Mouse (Mus musculus) limb, embryonic 15.5 days (tissue): ENCODE measurements around the gene Gps2. TPM values are rescaled to one million over a fixed set of nuclear protein-coding genes. Genes with fewer than 3 reads are reported as not detected.
"Not testable (repeated sequence)": the region's sequence is repeated elsewhere in the genome, so short reads cannot be mapped to it uniquely, and the experiment has no call there.

ENCODE experiments used
- ATAC-seq: fragments of 200-750 bp; cut with Nextera tagmentation; 2 replicates; pipeline ENCODE4 v1.8.0; 2017; ENCODE audit warnings: low read depth, moderate TSS enrichment; ENCODE audit not compliant: insufficient number of reproducible peaks, low FRiP score, low TSS enrichment
- H3K27ac ChIP-seq: fragments of 300-500 bp; sonication (generic); 2 replicates; pipeline ENCODE4 v1.5.1; 2015; ENCODE audit warnings: moderate library complexity, mild to moderate bottlenecking, inconsistent platforms
- H3K27me3 ChIP-seq: fragments of 300-500 bp; sonication (generic); 2 replicates; pipeline ENCODE4 v1.6.1; 2015; ENCODE audit warnings: inconsistent platforms
- H3K36me3 ChIP-seq: fragments of 300-500 bp; sonication (generic); 2 replicates; pipeline ENCODE4 v1.6.1; 2015; ENCODE audit warnings: inconsistent platforms
- H3K4me1 ChIP-seq: fragments of 300-500 bp; sonication (generic); 2 replicates; pipeline ENCODE4 v1.6.1; 2015; ENCODE audit warnings: inconsistent platforms
- H3K4me2 ChIP-seq: fragments of 300-500 bp; sonication (generic); 2 replicates; pipeline ENCODE4 v1.6.1; 2015; ENCODE audit warnings: mild to moderate bottlenecking, inconsistent platforms
- H3K4me3 ChIP-seq: fragments of 300-500 bp; sonication (generic); 2 replicates; pipeline ENCODE4 v1.5.1; 2015; ENCODE audit warnings: mild to moderate bottlenecking, inconsistent platforms
- H3K9ac ChIP-seq: fragments of 300-500 bp; sonication (generic); 2 replicates; pipeline ENCODE4 v1.6.1; 2015; ENCODE audit warnings: inconsistent platforms
- H3K9me3 ChIP-seq: fragments of 300-500 bp; sonication (generic); 2 replicates; pipeline ENCODE4 v1.6.1; 2016; ENCODE audit warnings: inconsistent platforms
- WGBS: fragments of 180-500 bp; shearing (Covaris S2); methylation state at CpG from one replicate; pipeline ENCODE4 v1.1.7; 2015; 5-methylcytosine and 5-hydroxymethylcytosine counted together
- polyA plus RNA-seq: library from polyadenylated mRNA; unstranded; fragments of >200 nt; fragmentation: Nextera tagmentation; extraction: Ambion mirVana; gene quantifications from 2 replicates; pipeline ENCODE4 v1.2.1, GENCODE M21; 2015

Gps2 gene
- polyA plus RNA-seq, 1 experiment from 2014 or later, result 71.5 TPM

GRCm38 (mm10) chr11:69910781-69911560 is 2.7 kb upstream of the Gps2 start:
- WGBS, result 91% methylated on average over 17 of the region's 17 CpGs
- Histone ChIP-seq H3K4me3 (no peak overlapping the region), H3K4me1 (peaks cover 26% of the 10 kb centered on the region), H3K36me3 (peaks cover 86% of the 10 kb centered on the region), H3K4me2 (no peak overlapping the region), H3K9me3 (no peaks in the 10 kb centered on the region), H3K9ac (no peak overlapping the region), H3K27me3 (no peaks in the 10 kb centered on the region), H3K27ac (no peak overlapping the region)
- ATAC-seq, result no peak

- 88% methylated on average over 6 of the region's 6 CpGs for WGBS
- H3K9ac ChIP-seq, result no peak overlapping the region
- H3K27ac ChIP-seq, result no peak overlapping the region
- peaks cover 86% of the 10 kb centered on the region for H3K36me3 ChIP-seq
- ATAC-seq, result no peak
- H3K4me2 ChIP-seq, result no peak overlapping the region
- no peaks in the 10 kb centered on the region for H3K9me3 ChIP-seq
- no peak overlapping the region for H3K4me3 ChIP-seq
- H3K4me1 ChIP-seq, result peaks cover 29% of the 10 kb centered on the region
- no peaks in the 10 kb centered on the region for H3K27me3 ChIP-seq
Observed at GRCm38 (mm10) chr11:69911701-69912100, 2.0 kb upstream of the Gps2 start.

GRCm38 (mm10) chr11:69912716-69913530 is 765 bp upstream of the Gps2 start:
- Histone ChIP-seq H3K36me3 (peaks cover 86% of the 10 kb centered on the region), H3K4me3 (peak overlapping the region; percentile 70), H3K27me3 (no peaks in the 10 kb centered on the region), H3K9me3 (no peaks in the 10 kb centered on the region), H3K4me2 (peak overlapping the region; percentile 82), H3K9ac (no peak overlapping the region), H3K4me1 (peaks cover 29% of the 10 kb centered on the region), H3K27ac (peak overlapping the region; percentile 88)
- 75% methylated on average over 15 of the region's 15 CpGs for WGBS
- ATAC-seq, result no peak

GRCm38 (mm10) chr11:69914372-69914764 is 680 bp downstream of the Gps2 start:
- peak overlapping the region; percentile 70 for H3K4me3 ChIP-seq
- H3K9me3 ChIP-seq, result no peaks in the 10 kb centered on the region
- WGBS, result under 1% methylated on average over 17 of the region's 17 CpGs
- peak overlapping the region; percentile 71 for H3K9ac ChIP-seq
- ATAC-seq, result peak; percentile 9; the same call in 1 of the 2 replicates
- H3K27ac ChIP-seq, result peak overlapping the region; percentile 88
- H3K36me3 ChIP-seq, result peaks cover 83% of the 10 kb centered on the region
- H3K27me3 ChIP-seq, result no peaks in the 10 kb centered on the region
- H3K4me2 ChIP-seq, result peak overlapping the region; percentile 82
- peaks cover 38% of the 10 kb centered on the region for H3K4me1 ChIP-seq

GRCm38 (mm10) chr11:69914917-69915430 is 1.3 kb downstream of the Gps2 start:
- Histone ChIP-seq H3K9me3 (no peaks in the 10 kb centered on the region), H3K36me3 (peaks cover 77% of the 10 kb centered on the region), H3K4me1 (peaks cover 42% of the 10 kb centered on the region), H3K27ac (no peak overlapping the region), H3K27me3 (no peaks in the 10 kb centered on the region), H3K4me3 (peak overlapping the region; percentile 70), H3K4me2 (peak overlapping the region; percentile 82), H3K9ac (peak overlapping the region; percentile 71; the same call in 1 of the 2 replicates)
- WGBS, result 32% methylated on average over 9 of the region's 9 CpGs
- no peak for ATAC-seq

GRCm38 (mm10) chr11:69915667-69916627 is 2.3 kb downstream of the Gps2 start:
- no peaks in the 10 kb centered on the region for H3K27me3 ChIP-seq
- WGBS, result 55% methylated on average over 5 of the region's 5 CpGs
- H3K4me2 ChIP-seq, result 0 out of 2 replicates have a peak overlapping the region, but pooled peaks have one; percentile 82
- no peak for ATAC-seq
- H3K27ac ChIP-seq, result no peak overlapping the region
- 0 out of 2 replicates have a peak overlapping the region, but pooled peaks have one; percentile 70 for H3K4me3 ChIP-seq
- peaks cover 42% of the 10 kb centered on the region for H3K4me1 ChIP-seq
- H3K36me3 ChIP-seq, result peaks cover 67% of the 10 kb centered on the region
- H3K9me3 ChIP-seq, result no peaks in the 10 kb centered on the region
- H3K9ac ChIP-seq, result no peak overlapping the region

GRCm38 (mm10) chr11:69916652-69917378 is 3.1 kb downstream of the Gps2 start:
- WGBS, result 64% methylated on average over 7 of the region's 7 CpGs
- Histone ChIP-seq H3K4me1 (peaks cover 42% of the 10 kb centered on the region), H3K36me3 (peaks cover 58% of the 10 kb centered on the region)
- H3K4me3 ChIP-seq, H3K27me3 ChIP-seq, H3K9me3 ChIP-seq, H3K9ac ChIP-seq, H3K27ac ChIP-seq, ATAC-seq, H3K4me2 ChIP-seq: not testable (repeated sequence)

GRCm38 (mm10) chr11:69917379-69917948 is 3.8 kb downstream of the Gps2 start:
- WGBS, result 78% methylated on average over 8 of the region's 8 CpGs
- Histone ChIP-seq H3K4me2 (no peak overlapping the region), H3K4me1 (peaks cover 46% of the 10 kb centered on the region), H3K27me3 (no peaks in the 10 kb centered on the region), H3K9me3 (no peaks in the 10 kb centered on the region), H3K27ac (no peak overlapping the region), H3K9ac (no peak overlapping the region), H3K36me3 (peaks cover 52% of the 10 kb centered on the region), H3K4me3 (no peak overlapping the region)
- ATAC-seq, result no peak

- Histone ChIP-seq H3K4me3 (no peak overlapping the region), H3K9ac (no peak overlapping the region), H3K27me3 (no peaks in the 10 kb centered on the region), H3K9me3 (no peaks in the 10 kb centered on the region), H3K4me2 (no peak overlapping the region), H3K4me1 (peaks cover 46% of the 10 kb centered on the region), H3K36me3 (peaks cover 45% of the 10 kb centered on the region), H3K27ac (no peak overlapping the region)
- 71% methylated on average over 5 of the region's 5 CpGs for WGBS
- no peak for ATAC-seq
Observed at GRCm38 (mm10) chr11:69918118-69918517, 4.4 kb downstream of the Gps2 start.

GRCm38 (mm10) chr11:69919053-69919452 is 5.4 kb downstream of the Gps2 start:
- peak overlapping the region; percentile 96 for H3K27ac ChIP-seq
- peaks cover 40% of the 10 kb centered on the region for H3K4me1 ChIP-seq
- H3K9ac ChIP-seq, result 0 out of 2 replicates have a peak overlapping the region, but pooled peaks have one; percentile 91
- H3K4me2 ChIP-seq, result peak overlapping the region; percentile 84
- 81% methylated on average over 9 of the region's 9 CpGs for WGBS
- H3K27me3 ChIP-seq, result no peaks in the 10 kb centered on the region
- no peaks in the 10 kb centered on the region for H3K9me3 ChIP-seq
- peak overlapping the region; percentile 94 for H3K4me3 ChIP-seq
- peaks cover 43% of the 10 kb centered on the region for H3K36me3 ChIP-seq
- ATAC-seq, result no peak
